Mouse (Mus musculus) embryonic facial prominence, embryonic 15.5 days (tissue): ENCODE measurements around the gene Gm45521. TPM values are rescaled to one million over a fixed set of nuclear protein-coding genes. Genes with fewer than 3 reads are reported as not detected.

Source experiments
- polyA plus RNA-seq: library from polyadenylated mRNA; unstranded; fragments of >200 nt; fragmentation: Nextera tagmentation; extraction: Ambion mirVana; gene quantifications from 2 replicates; pipeline ENCODE4 v1.2.1, GENCODE M21; 2015

Gm45521 gene
- polyA plus RNA-seq, 1 experiment from 2014 or later: not detected

Other genes starting within 250 kb of the Gm45521 start
- gene Gm26661, start 165.7 kb upstream of the Gm45521 start, polyA plus RNA-seq: not detected in 2 replicates
- gene Flnb, start 139.3 kb upstream of the Gm45521 start, polyA plus RNA-seq: 22.2 and 22.7 TPM in 2 replicates
- 3.1 and 4.1 TPM in 2 replicates for gene Dnase1l3, start 37.3 kb downstream of the Gm45521 start, polyA plus RNA-seq
- 30.2 and 30.6 TPM in 2 replicates for gene Abhd6, start 45.6 kb downstream of the Gm45521 start, polyA plus RNA-seq
- gene Rpp14, start 123.1 kb downstream of the Gm45521 start, polyA plus RNA-seq: 45.2 and 51.9 TPM in 2 replicates
- 41.5 and 41.6 TPM in 2 replicates for gene Pxk, start 140.9 kb downstream of the Gm45521 start, polyA plus RNA-seq
- 184 and 195 TPM in 2 replicates for gene Pdhb, start 215.7 kb downstream of the Gm45521 start, polyA plus RNA-seq